Mouse (Mus musculus) neural tube, embryonic 15.5 days (tissue): ENCODE measurements around the gene Zfp62. TPM values are rescaled to one million over a fixed set of nuclear protein-coding genes. Genes with fewer than 3 reads are reported as not detected.

Source experiments
- ATAC-seq: fragments of 200-750 bp; cut with Nextera tagmentation; 2 replicates; pipeline ENCODE4 v1.8.0; 2017; ENCODE audit warnings: mild to moderate bottlenecking, moderate TSS enrichment, moderate library complexity; ENCODE audit not compliant: low FRiP score
- H3K27ac ChIP-seq: fragments of 300-500 bp; sonication (generic); replicated peaks from 2 replicates; pipeline ENCODE4 v1.5.1; 2015; ENCODE audit warnings: mild to moderate bottlenecking, inconsistent platforms
- H3K27me3 ChIP-seq: fragments of 300-500 bp; sonication (generic); replicated peaks from 2 replicates; pipeline ENCODE4 v1.6.1; 2015; ENCODE audit warnings: inconsistent platforms
- H3K36me3 ChIP-seq: fragments of 300-500 bp; sonication (generic); 2 replicates; pipeline ENCODE4 v1.6.1; 2015; ENCODE audit warnings: inconsistent platforms
- H3K4me1 ChIP-seq: fragments of 300-500 bp; sonication (generic); 2 replicates; pipeline ENCODE4 v1.6.1; 2015; ENCODE audit warnings: inconsistent platforms
- H3K4me2 ChIP-seq: fragments of 300-500 bp; sonication (generic); 2 replicates; pipeline ENCODE4 v1.6.1; 2015; ENCODE audit warnings: inconsistent platforms, mild to moderate bottlenecking, moderate library complexity
- H3K4me3 ChIP-seq: fragments of 300-500 bp; sonication (generic); replicated peaks from 2 replicates; pipeline ENCODE4 v1.5.1; 2015; ENCODE audit warnings: mild to moderate bottlenecking, inconsistent platforms
- H3K9ac ChIP-seq: fragments of 300-500 bp; sonication (generic); replicated peaks from 2 replicates; pipeline ENCODE4 v1.6.1; 2015; ENCODE audit warnings: mild to moderate bottlenecking, inconsistent platforms
- H3K9me3 ChIP-seq: fragments of 300-500 bp; sonication (generic); replicated peaks from 2 replicates; pipeline ENCODE4 v1.6.1; 2016; ENCODE audit warnings: inconsistent platforms
- WGBS: fragments of 180-500 bp; shearing (Covaris S2); methylation state at CpG from one replicate; pipeline ENCODE4 v1.1.7; 2015; ENCODE audit warnings: mixed read lengths; 5-methylcytosine and 5-hydroxymethylcytosine counted together
- polyA plus RNA-seq: library from polyadenylated mRNA; unstranded; fragments of >200 nt; fragmentation: Nextera tagmentation; extraction: Ambion mirVana; gene quantifications from 2 replicates; pipeline ENCODE4 v1.2.1, GENCODE M21; 2015

Zfp62 gene
- polyA plus RNA-seq, 1 experiment from 2014 or later: 33.6 TPM

- H3K4me2 ChIP-seq: no peak overlapping the region
- no peak overlapping the region for H3K9ac ChIP-seq
- H3K27me3 ChIP-seq: no peaks in the 10 kb centered on the region
- 0 out of 2 replicates have a peak, but pooled peaks cover 3% of the 10 kb centered on the region for H3K4me1 ChIP-seq
- peaks cover 38% of the 10 kb centered on the region for H3K36me3 ChIP-seq
- H3K27ac ChIP-seq: no peak overlapping the region
- H3K9me3 ChIP-seq: no peaks in the 10 kb centered on the region
- ATAC-seq: no peak
- H3K4me3 ChIP-seq: no peak overlapping the region
These were observed 9.5 kb downstream of the Zfp62 start for GRCm38 (mm10) chr11:49212577-49212976.

GRCm38 (mm10) chr11:49213505-49213904 lies 10.4 kb downstream of the Zfp62 start:
- Histone ChIP-seq H3K4me3 (no peak overlapping the region), H3K9me3 (no peaks in the 10 kb centered on the region), H3K27ac (no peak overlapping the region), H3K4me1 (0 out of 2 replicates have a peak, but pooled peaks cover 3% of the 10 kb centered on the region), H3K4me2 (no peak overlapping the region), H3K27me3 (no peaks in the 10 kb centered on the region), H3K36me3 (peaks cover 37% of the 10 kb centered on the region), H3K9ac (no peak overlapping the region)
- WGBS: 100% methylated on average over 1 of the region's 1 CpGs
- no peak for ATAC-seq

- Histone ChIP-seq H3K27me3 (no peaks in the 10 kb centered on the region), H3K9me3 (no peaks in the 10 kb centered on the region), H3K36me3 (peaks cover 31% of the 10 kb centered on the region), H3K4me3 (no peak overlapping the region), H3K4me1 (no peaks in the 10 kb centered on the region), H3K4me2 (no peak overlapping the region), H3K27ac (no peak overlapping the region), H3K9ac (no peak overlapping the region)
- no peak for ATAC-seq
- WGBS: 100% methylated on average over 2 of the region's 2 CpGs
These were observed 16.2 kb downstream of the Zfp62 start for GRCm38 (mm10) chr11:49219271-49219670.

- no peak for ATAC-seq
- H3K4me2 ChIP-seq: no peak overlapping the region
- no peaks in the 10 kb centered on the region for H3K9me3 ChIP-seq
- no peaks in the 10 kb centered on the region for H3K27me3 ChIP-seq
- no peaks in the 10 kb centered on the region for H3K4me1 ChIP-seq
- 89% methylated on average over 1 of the region's 1 CpGs for WGBS
- no peak overlapping the region for H3K27ac ChIP-seq
- no peak overlapping the region for H3K9ac ChIP-seq
- no peak overlapping the region for H3K4me3 ChIP-seq
- H3K36me3 ChIP-seq: no peaks in the 10 kb centered on the region
These were observed 21.4 kb downstream of the Zfp62 start for GRCm38 (mm10) chr11:49224455-49224854.

GRCm38 (mm10) chr11:49232781-49233180 lies 29.7 kb downstream of the Zfp62 start:
- Histone ChIP-seq H3K27ac (no peak overlapping the region), H3K4me1 (no peaks in the 10 kb centered on the region), H3K4me2 (no peak overlapping the region), H3K4me3 (no peak overlapping the region), H3K27me3 (no peaks in the 10 kb centered on the region), H3K9ac (no peak overlapping the region), H3K9me3 (no peaks in the 10 kb centered on the region), H3K36me3 (no peaks in the 10 kb centered on the region)
- 81% methylated on average over 3 of the region's 3 CpGs for WGBS
- ATAC-seq: no peak

- Histone ChIP-seq H3K36me3 (no peaks in the 10 kb centered on the region), H3K4me1 (no peaks in the 10 kb centered on the region), H3K4me3 (no peak overlapping the region), H3K4me2 (no peak overlapping the region), H3K27ac (no peak overlapping the region), H3K27me3 (no peaks in the 10 kb centered on the region), H3K9me3 (no peaks in the 10 kb centered on the region), H3K9ac (no peak overlapping the region)
- no peak for ATAC-seq
- WGBS: 74% methylated on average over 3 of the region's 3 CpGs
These were observed 32.5 kb downstream of the Zfp62 start for GRCm38 (mm10) chr11:49235459-49236207.

- no peaks in the 10 kb centered on the region for H3K36me3 ChIP-seq
- WGBS: 44% methylated on average over 1 of the region's 1 CpGs
These were observed 33.8 kb downstream of the Zfp62 start for GRCm38 (mm10) chr11:49236891-49237290.

GRCm38 (mm10) chr11:49237532-49237931 lies 34.4 kb downstream of the Zfp62 start:
- no peaks in the 10 kb centered on the region for H3K36me3 ChIP-seq
- no peak for ATAC-seq
- H3K4me2 ChIP-seq: no peak overlapping the region
- no peak overlapping the region for H3K4me3 ChIP-seq
- H3K27me3 ChIP-seq: no peaks in the 10 kb centered on the region
- H3K27ac ChIP-seq: no peak overlapping the region
- no peaks in the 10 kb centered on the region for H3K4me1 ChIP-seq
- 67% methylated on average over 2 of the region's 2 CpGs for WGBS
- H3K9ac ChIP-seq: no peak overlapping the region
- H3K9me3 ChIP-seq: no peaks in the 10 kb centered on the region

More at GRCm38 (mm10) chr11:49236891-49237290, 33.8 kb downstream of the Zfp62 start:
- no peak overlapping the region for H3K9ac ChIP-seq
- H3K4me1 ChIP-seq: no peaks in the 10 kb centered on the region
- H3K27me3 ChIP-seq: no peaks in the 10 kb centered on the region
- no peak for ATAC-seq
- no peak overlapping the region for H3K27ac ChIP-seq
- H3K9me3 ChIP-seq: no peaks in the 10 kb centered on the region
- H3K4me3 ChIP-seq: no peak overlapping the region
- H3K4me2 ChIP-seq: no peak overlapping the region

- no peak overlapping the region for H3K4me2 ChIP-seq
- ATAC-seq: no peak
- no peaks in the 10 kb centered on the region for H3K36me3 ChIP-seq
- WGBS: 100% methylated on average over 1 of the region's 1 CpGs
- no peak overlapping the region for H3K9ac ChIP-seq
- H3K27me3 ChIP-seq: no peaks in the 10 kb centered on the region
- H3K27ac ChIP-seq: no peak overlapping the region
- H3K4me1 ChIP-seq: peaks cover 14% of the 10 kb centered on the region
- H3K9me3 ChIP-seq: no peaks in the 10 kb centered on the region
- no peak overlapping the region for H3K4me3 ChIP-seq
These were observed 37.2 kb downstream of the Zfp62 start for GRCm38 (mm10) chr11:49240310-49240709.

GRCm38 (mm10) chr11:49240874-49241273 lies 37.8 kb downstream of the Zfp62 start:
- Histone ChIP-seq H3K9me3 (no peaks in the 10 kb centered on the region), H3K27ac (no peak overlapping the region), H3K27me3 (no peaks in the 10 kb centered on the region), H3K4me1 (peaks cover 20% of the 10 kb centered on the region), H3K36me3 (no peaks in the 10 kb centered on the region), H3K4me2 (no peak overlapping the region), H3K4me3 (no peak overlapping the region), H3K9ac (no peak overlapping the region)
- 81% methylated on average over 4 of the region's 4 CpGs for WGBS
- no peak for ATAC-seq

GRCm38 (mm10) chr11:49241471-49241870 lies 38.4 kb downstream of the Zfp62 start:
- ATAC-seq: no peak
- 73% methylated on average over 1 of the region's 1 CpGs for WGBS
- H3K4me3 ChIP-seq: no peak overlapping the region

GRCm38 (mm10) chr11:49242944-49243626 lies 40.0 kb downstream of the Zfp62 start:
- H3K27ac ChIP-seq: peak overlapping the region; percentile 95
- no peaks in the 10 kb centered on the region for H3K9me3 ChIP-seq
- H3K4me2 ChIP-seq: peak overlapping the region; percentile 78
- H3K36me3 ChIP-seq: no peaks in the 10 kb centered on the region
- peaks cover 34% of the 10 kb centered on the region for H3K4me1 ChIP-seq
- peak overlapping the region; percentile 82 for H3K9ac ChIP-seq
- peak overlapping the region; percentile 76 for H3K4me3 ChIP-seq
- 22% methylated on average over 11 of the region's 11 CpGs for WGBS
- peak; percentile 12 for ATAC-seq
- H3K27me3 ChIP-seq: no peaks in the 10 kb centered on the region

More at GRCm38 (mm10) chr11:49241471-49241870, 38.4 kb downstream of the Zfp62 start:
- H3K4me1 ChIP-seq: peaks cover 24% of the 10 kb centered on the region
- H3K36me3 ChIP-seq: no peaks in the 10 kb centered on the region
- no peaks in the 10 kb centered on the region for H3K27me3 ChIP-seq
- H3K9ac ChIP-seq: no peak overlapping the region
- no peak overlapping the region for H3K27ac ChIP-seq
- no peaks in the 10 kb centered on the region for H3K9me3 ChIP-seq
- H3K4me2 ChIP-seq: no peak overlapping the region
